Mouse (Mus musculus) cerebellum, adult 2 months (tissue): ENCODE measurements at regions not wholly inside any gene's neighbourhood (a gene's known extent, or its start where the extent isn't known, plus 50 kb on each side); places are given as distances from the start of the nearest gene placed in this dataset.

ENCODE experiments used
- DNase-seq, 2 experiments: peaks; one replicate each; pipeline ENCODE4 v3.0.0; 2021
- H3K27ac ChIP-seq: fragments of 200-500 bp; 2 replicates; pipeline ENCODE4 v1.5.1; 2012; ENCODE audit warnings: low read length, control low read depth, inconsistent platforms; ENCODE audit not compliant: insufficient read depth
- H3K27me3 ChIP-seq: fragments of 200-500 bp; 2 replicates; pipeline ENCODE4 v1.6.1; 2012; ENCODE audit warnings: inconsistent platforms, mild to moderate bottlenecking, low read length, moderate library complexity; ENCODE audit not compliant: control insufficient read depth, insufficient read depth
- H3K4me1 ChIP-seq: fragments of 200-500 bp; 2 replicates; pipeline ENCODE4 v1.6.1; 2011; ENCODE audit warnings: low read length; ENCODE audit not compliant: control insufficient read depth, insufficient read depth
- H3K4me3 ChIP-seq: fragments of 200-500 bp; replicated peaks from 2 replicates; pipeline ENCODE3; 2011; ENCODE audit warnings: mild to moderate bottlenecking, low read depth, low read length, control low read depth; ENCODE audit not compliant: insufficient read depth
- CTCF ChIP-seq: fragments of 200-500 bp; IDR thresholded peaks from 2 replicates; pipeline ENCODE4 v1.5.1; 2011; ENCODE audit warnings: low read depth, mild to moderate bottlenecking, control low read depth, low read length, moderate library complexity, borderline replicate concordance; ENCODE audit not compliant: insufficient read depth
- POLR2A ChIP-seq: fragments of 200-500 bp; IDR thresholded peaks from 2 replicates; pipeline ENCODE4 v1.6.1; 2011; ENCODE audit warnings: low read length, control low read depth, borderline replicate concordance; ENCODE audit not compliant: insufficient read depth
- WGBS: fragments of 180-500 bp; shearing (Covaris S2); methylation state at CpG from one replicate; pipeline ENCODE4 v1.1.7; 2018; 5-methylcytosine and 5-hydroxymethylcytosine counted together

- no peaks in the 10 kb centered on the region for H3K4me1 ChIP-seq
- H3K4me3 ChIP-seq: no peak overlapping the region
- H3K27ac ChIP-seq: no peak overlapping the region
- H3K27me3 ChIP-seq: no peaks in the 10 kb centered on the region
- DNase-seq: peak in 1 of 2 experiments; percentile 3
- WGBS: 26% methylated on average over 4 of the region's 4 CpGs
- TF ChIP-seq POLR2A (no peak), CTCF (no peak)
Measured at GRCm38 (mm10) chr4:125852545-125852944, 171.8 kb upstream of the Csf3r start.

- Histone ChIP-seq H3K4me1 (no peaks in the 10 kb centered on the region), H3K27me3 (no peaks in the 10 kb centered on the region), H3K4me3 (no peak overlapping the region), H3K27ac (no peak overlapping the region)
- WGBS: 17% methylated on average over 11 of the region's 11 CpGs
- no peak for TF ChIP-seq CTCF
- TF ChIP-seq POLR2A: no peak
- peak; percentile 11 to 13 for DNase-seq
Measured at GRCm38 (mm10) chr4:125855983-125856591, 168.3 kb upstream of the Csf3r start.

GRCm38 (mm10) chr4:125856781-125857180 lies 167.6 kb upstream of the Csf3r start:
- H3K27me3 ChIP-seq: no peaks in the 10 kb centered on the region
- DNase-seq: no peak
- TF ChIP-seq CTCF (no peak), POLR2A (no peak)
- H3K27ac ChIP-seq: no peak overlapping the region
- no peaks in the 10 kb centered on the region for H3K4me1 ChIP-seq
- H3K4me3 ChIP-seq: no peak overlapping the region
- 86% methylated on average over 5 of the region's 5 CpGs for WGBS

- no peak for DNase-seq
- no peak overlapping the region for H3K27ac ChIP-seq
- H3K4me3 ChIP-seq: no peak overlapping the region
- H3K4me1 ChIP-seq: no peaks in the 10 kb centered on the region
- H3K27me3 ChIP-seq: no peaks in the 10 kb centered on the region
- TF ChIP-seq CTCF (no peak), POLR2A (no peak)
- 30% methylated on average over 8 of the region's 8 CpGs for WGBS
Measured at GRCm38 (mm10) chr4:125865057-125865456, 159.3 kb upstream of the Csf3r start.

- Histone ChIP-seq H3K4me3 (no peak overlapping the region), H3K4me1 (no peaks in the 10 kb centered on the region), H3K27me3 (no peaks in the 10 kb centered on the region), H3K27ac (no peak overlapping the region)
- no peak for DNase-seq
- WGBS: 66% methylated on average over 9 of the region's 9 CpGs
- no peak for TF ChIP-seq CTCF
- TF ChIP-seq POLR2A: no peak
Measured at GRCm38 (mm10) chr4:125865728-125866127, 158.6 kb upstream of the Csf3r start.

- TF ChIP-seq POLR2A (no peak), CTCF (no peak)
- no peak for DNase-seq
- no peaks in the 10 kb centered on the region for H3K4me1 ChIP-seq
- 42% methylated on average over 13 of the region's 13 CpGs for WGBS
- no peak overlapping the region for H3K4me3 ChIP-seq
- H3K27me3 ChIP-seq: no peaks in the 10 kb centered on the region
- no peak overlapping the region for H3K27ac ChIP-seq
Measured at GRCm38 (mm10) chr4:125871211-125871610, 153.1 kb upstream of the Csf3r start.

GRCm38 (mm10) chr4:125880028-125880427 lies 144.3 kb upstream of the Csf3r start:
- DNase-seq: no peak
- no peak overlapping the region for H3K4me3 ChIP-seq
- TF ChIP-seq CTCF (no peak), POLR2A (no peak)
- H3K4me1 ChIP-seq: no peaks in the 10 kb centered on the region
- no peaks in the 10 kb centered on the region; the same call in 1 of the 2 replicates for H3K27me3 ChIP-seq
- H3K27ac ChIP-seq: no peak overlapping the region
- 65% methylated on average over 6 of the region's 6 CpGs for WGBS

- 38% methylated on average over 3 of the region's 3 CpGs for WGBS
- Histone ChIP-seq H3K4me3 (no peak overlapping the region), H3K27ac (no peak overlapping the region), H3K4me1 (no peaks in the 10 kb centered on the region), H3K27me3 (no peaks in the 10 kb centered on the region; the same call in 1 of the 2 replicates)
- DNase-seq: no peak
- TF ChIP-seq CTCF (no peak), POLR2A (no peak)
Measured at GRCm38 (mm10) chr4:125882531-125882930, 141.8 kb upstream of the Csf3r start.
